Mouse (Mus musculus): Measurements from ENCODE around the gene Gm14214.

The Gm14214 gene

DNA sequence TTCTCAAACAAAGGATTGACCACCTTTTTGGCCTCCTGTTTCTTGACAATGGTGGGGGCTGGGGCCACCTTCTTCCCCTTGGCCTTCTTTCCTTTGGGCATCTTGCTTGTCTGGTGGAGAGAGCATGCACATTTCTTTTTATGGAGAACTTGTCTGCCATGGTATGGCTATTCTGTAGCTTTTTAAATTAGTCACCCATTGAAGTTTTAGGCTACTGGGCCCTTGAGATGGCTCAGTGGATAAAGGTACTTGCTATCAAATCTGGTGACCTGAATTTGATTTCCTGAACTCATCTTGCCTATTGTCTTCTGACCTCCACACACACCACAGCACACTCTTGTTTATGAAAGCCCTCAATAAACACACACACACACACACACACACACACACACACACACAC lies at the start of gene Gm14214:
Gene Gm14214 (minus strand): TSS at position 101 of the 400 bp plus-strand sequence.
- DNase-seq (ENCODE audit: low read depth, low spot score), result no peak

DNA sequence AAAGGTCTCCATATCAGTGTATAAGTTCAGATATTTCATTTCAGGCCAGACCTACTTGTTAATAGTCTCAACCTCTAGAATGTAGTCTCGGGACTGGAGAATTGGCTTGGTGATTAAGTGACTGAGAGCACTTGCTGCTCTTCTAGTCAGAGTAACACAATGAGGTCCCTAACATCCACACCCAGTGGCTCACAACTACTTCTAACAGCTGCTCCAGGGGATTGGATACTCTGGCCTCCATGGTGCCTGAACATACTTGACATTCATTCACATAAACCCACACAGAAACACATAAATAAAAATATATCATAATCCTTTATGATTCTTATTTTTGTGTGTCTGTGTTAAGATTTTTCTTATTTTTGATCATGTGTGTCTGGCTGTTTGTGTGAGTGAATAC lies 48.8 kb upstream of the Gm14214 start:
- DNase-seq (ENCODE audit: low read depth, low spot score), result no peak

GRCm38 (mm10) chr2:154817788-154818187 lies 48.0 kb upstream of the Gm14214 start:
- no peak for DNase-seq (ENCODE audit: low read depth, low spot score)

DNA sequence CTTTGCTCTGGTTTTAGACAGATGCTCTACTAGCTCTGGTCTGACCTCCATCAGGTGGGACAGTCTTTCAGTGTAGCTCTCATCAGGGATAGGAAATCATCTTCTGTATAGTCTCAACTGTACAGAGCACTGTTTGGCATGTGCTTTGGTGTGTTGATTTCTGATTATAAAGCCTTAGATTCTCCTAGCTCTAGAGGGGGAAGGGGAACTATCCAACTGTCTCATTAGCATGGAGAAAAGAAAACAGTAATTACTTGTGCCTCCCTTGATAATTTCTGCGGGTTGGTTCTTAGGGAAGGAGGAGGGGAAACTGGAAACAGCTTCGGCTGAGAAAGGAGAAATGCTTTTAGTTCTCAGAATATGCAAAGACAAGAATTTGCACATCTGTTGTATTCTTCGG lies 47.3 kb upstream of the Gm14214 start:
- no peak for DNase-seq (ENCODE audit: low read depth, low spot score)

GRCm38 (mm10) chr2:154813426-154813825 lies 43.6 kb upstream of the Gm14214 start:
- DNase-seq (ENCODE audit: low read depth, low spot score), result no peak

DNA sequence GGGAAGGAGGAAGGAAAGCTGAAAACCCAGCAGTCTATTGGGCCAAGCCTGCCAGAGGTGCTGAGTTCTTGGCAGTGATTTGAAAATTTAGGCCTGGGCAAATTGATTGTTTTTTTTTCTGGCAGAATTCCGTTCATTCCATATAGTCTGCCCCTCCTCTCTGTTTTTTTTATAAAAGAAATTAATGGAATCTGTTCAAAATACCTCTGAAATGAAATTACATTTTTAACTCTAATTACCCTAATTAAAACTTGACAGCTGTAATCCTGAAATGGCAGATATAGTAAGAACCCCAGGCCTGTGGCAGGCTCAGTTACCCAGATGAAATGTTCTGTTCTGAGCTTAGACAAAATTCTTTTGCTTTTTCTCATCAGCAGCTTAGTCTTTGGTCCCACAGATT lies 41.0 kb upstream of the Gm14214 start:
- DNase-seq (ENCODE audit: low read depth, low spot score), result no peak

- DNase-seq (ENCODE audit: low read depth, low spot score), result no peak
Observed at GRCm38 (mm10) chr2:154809107-154809762, 39.4 kb upstream of the Gm14214 start.

GRCm38 (mm10) chr2:154807689-154808088 lies 37.9 kb upstream of the Gm14214 start:
- no peak for DNase-seq (ENCODE audit: low read depth, low spot score)

GRCm38 (mm10) chr2:154803845-154804244 lies 34.0 kb upstream of the Gm14214 start:
- no peak for DNase-seq (ENCODE audit: low read depth, low spot score)

DNA sequence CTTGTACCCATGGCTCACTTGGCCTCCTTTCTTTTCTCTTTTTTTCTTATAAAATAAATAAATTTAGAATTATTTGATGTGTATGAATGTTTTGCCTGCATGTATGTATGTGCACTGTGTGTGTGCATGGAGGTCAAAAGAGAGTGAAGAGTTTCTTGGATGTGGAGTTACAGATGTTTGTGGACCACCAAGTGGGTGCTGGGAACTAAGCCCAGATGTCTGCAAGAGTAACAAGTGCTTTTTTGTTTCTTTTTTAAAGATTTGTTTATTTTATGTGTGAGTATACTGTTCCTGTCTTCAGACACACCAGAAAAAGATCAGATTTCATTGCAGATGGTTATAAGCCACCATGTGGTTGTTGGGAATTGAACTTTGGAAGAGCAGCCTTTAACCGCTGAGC lies 33.5 kb upstream of the Gm14214 start:
- no peak for DNase-seq (ENCODE audit: low read depth, low spot score)

DNA sequence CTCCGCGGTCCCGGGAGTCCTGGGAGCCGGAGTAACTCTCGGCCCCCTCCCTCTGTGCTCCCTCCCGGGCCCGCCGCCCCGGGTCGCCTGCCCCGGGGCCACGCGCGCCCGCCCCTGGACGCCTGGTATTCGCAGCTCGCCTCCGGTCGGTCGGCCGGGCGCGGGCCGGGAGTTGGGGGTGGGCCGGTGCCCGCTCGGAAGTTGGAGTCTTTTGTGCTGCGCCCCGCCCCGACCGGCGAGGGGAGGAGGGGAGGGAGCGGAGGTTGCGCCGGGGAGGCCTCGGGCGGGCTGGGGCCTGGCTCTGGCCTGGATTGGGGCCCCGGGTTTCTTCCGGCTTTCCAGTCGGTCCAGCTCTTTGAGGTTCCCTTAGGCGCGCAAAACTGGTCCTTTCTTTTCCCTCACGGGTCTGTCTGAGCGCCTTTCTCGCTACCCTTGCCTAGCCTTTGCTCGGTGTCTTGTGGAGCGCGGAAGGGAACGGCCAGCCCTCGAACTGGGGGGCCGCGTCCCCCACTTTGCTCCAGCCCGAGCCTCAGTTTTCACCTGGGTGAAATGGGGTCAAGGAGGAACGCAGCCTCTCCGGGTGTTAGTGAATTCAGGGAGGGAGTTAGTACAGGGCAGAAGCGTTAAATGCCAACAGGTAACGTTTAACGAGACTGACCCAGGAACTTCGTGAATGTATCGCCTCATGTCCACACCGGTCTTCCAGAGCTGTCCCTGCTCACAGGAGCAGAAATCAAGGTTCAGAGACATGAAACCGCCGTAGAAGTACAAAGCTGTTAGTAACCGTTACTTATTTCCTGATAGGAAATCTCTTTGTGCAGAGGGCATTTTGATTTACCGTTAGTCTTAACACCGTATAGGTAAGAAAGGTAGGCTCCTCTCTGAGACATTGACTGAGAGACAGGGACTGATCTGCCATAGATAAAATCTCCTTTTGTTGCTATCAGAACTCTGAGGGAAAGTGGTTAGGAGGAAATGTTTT lies 22.1 kb upstream of the Gm14214 start:
- peak; percentile 67 for DNase-seq (ENCODE audit: low read depth, low spot score)

- DNase-seq (ENCODE audit: low read depth, low spot score), result peak; percentile 99
Observed at GRCm38 (mm10) chr2:154790656-154791483, 21.0 kb upstream of the Gm14214 start, which contains the start of the genes Raly and a. TSS of gene Raly (plus strand) at chr2:154791096. TSS of gene a (plus strand) at chr2:154791402.

GRCm38 (mm10) chr2:154789977-154790655 lies 20.3 kb upstream of the Gm14214 start:
- no peak for DNase-seq (ENCODE audit: low read depth, low spot score)

DNA sequence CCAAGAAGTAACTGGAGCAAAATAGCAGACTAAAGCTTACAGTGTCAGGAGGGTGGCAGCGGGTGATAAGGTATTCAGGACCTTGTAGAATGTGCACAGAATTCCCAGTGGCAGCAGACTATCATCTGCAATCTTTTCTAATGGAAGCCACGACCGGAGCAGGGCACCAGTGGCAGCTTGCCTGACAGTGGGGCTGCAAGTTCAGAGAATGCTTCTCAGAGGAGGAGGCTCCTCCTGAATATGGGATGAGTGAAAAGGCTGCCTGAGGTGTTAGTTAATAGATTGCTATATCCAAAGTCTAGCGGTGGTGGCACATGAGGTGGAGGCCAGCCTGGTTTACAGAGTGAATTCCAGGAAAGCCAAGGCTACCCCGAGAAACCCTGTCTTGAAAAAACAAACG lies 19.6 kb upstream of the Gm14214 start:
- DNase-seq (ENCODE audit: low read depth, low spot score), result no peak

GRCm38 (mm10) chr2:154786776-154787175 lies 16.9 kb upstream of the Gm14214 start:
- DNase-seq (ENCODE audit: low read depth, low spot score), result no peak

DNA sequence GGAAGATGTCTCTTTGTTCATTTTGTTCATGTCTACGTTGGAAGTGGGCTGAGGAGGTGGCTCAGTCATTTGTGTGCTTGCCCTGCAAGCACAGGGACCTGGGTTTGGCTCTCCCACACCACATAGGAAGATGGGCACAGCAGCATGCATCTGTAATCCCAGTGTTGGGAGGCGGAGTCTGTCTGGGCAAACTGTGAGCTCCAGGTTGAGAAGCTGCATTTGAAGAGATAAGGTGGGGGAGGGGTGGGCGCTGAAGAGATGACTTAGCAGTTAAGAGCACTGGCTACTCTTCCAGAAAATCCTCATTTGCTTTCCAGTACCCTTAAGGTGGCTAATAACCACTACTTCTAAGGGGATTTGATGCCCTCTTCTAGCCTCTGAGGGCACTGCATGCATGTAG lies 16.4 kb upstream of the Gm14214 start:
- no peak for DNase-seq (ENCODE audit: low read depth, low spot score)

GRCm38 (mm10) chr2:154785284-154785683 lies 15.5 kb upstream of the Gm14214 start:
- no peak for DNase-seq (ENCODE audit: low read depth, low spot score)

- DNase-seq (ENCODE audit: low read depth, low spot score), result no peak
Observed at GRCm38 (mm10) chr2:154782856-154783650, 13.2 kb upstream of the Gm14214 start.

DNA sequence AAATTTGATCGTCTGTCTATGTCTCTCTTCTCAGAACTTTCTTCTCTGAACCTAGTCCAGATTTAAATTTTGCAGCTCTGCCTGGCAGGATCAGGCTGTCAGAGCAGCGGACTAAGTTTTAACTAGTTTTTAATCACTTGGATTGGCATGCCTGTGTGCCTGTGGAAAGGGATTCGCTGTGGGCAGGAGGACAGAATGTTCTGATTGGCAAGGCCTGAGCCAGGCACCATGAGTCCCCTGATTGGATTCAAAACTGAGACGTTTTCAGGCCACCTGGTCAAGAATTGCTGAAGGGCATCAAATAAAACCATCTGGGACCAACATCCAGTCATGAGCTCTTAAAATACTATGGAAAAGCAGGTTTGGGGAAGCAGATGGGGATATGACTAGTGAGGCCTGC lies 12.5 kb upstream of the Gm14214 start:
- no peak for DNase-seq (ENCODE audit: low read depth, low spot score)

DNA sequence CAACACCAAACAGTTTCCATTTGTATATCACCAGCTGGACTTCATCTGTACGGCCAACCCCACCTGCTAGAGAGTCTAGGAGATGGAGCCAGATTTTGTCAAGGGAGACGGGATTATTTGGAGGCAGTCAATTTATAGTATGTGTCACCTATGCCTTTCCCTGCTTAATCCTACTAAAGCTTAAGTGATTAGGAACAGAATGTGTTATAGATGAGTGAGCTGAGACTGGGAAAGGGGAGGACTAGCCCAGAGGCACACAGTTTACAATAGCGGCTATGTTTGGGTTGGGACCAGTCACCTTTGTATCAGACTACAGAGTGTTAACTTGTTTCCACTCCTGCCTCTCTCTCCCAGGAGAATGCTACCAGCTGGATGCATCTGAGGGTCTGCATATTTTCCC lies 9.8 kb upstream of the Gm14214 start:
- DNase-seq (ENCODE audit: low read depth, low spot score), result no peak

All from mesoderm, embryonic 11.5 days (tissue).